In the genomic region with DNA sequence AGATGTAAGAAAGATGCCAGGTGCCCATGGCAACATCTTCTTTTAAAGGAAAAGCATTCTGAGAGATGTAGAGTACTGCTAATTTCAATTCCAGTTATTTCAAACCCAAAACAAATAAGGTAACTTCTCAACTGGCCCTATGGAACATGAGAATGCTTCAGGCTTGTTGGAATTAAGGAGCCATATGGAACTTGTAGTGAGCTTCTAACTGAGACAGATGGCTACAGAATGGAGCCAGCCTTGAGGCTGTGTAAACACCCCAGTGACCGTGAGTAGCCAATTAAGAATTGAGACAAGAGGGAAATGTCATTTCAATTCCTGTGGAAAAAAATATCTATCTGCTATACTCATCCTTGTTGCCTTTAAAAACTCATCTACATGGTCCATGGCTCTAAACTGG, we compare ENCODE assay signal across 12 mouse cellular contexts.
DNase-seq lines count a peak whose midpoint lies in the region; ATAC-seq lines count a peak whose summit lies in the region.
"Had no signal": no experiment of that assay in that cellular context is flagged by ENCODE, and none has a peak within 500 bp of the region (broad histone marks: within the 10 kb centered on the region; RNA-seq: fewer than 3 reads in every experiment).

No protein-coding gene starts in this region.

- H3K9me3 ChIP-seq in neural tube, embryonic 12.5 days = no peaks in the 10 kb centered on the region
- H3K9me3 ChIP-seq in forebrain, embryonic 16.5 days (ENCODE audit: control insufficient read depth, low read length) = no peaks in the 10 kb centered on the region
- H3K9me3 ChIP-seq: neural tube, embryonic 13.5 days had no signal

- H3K36me3 ChIP-seq in neural tube, embryonic 12.5 days = no peaks in the 10 kb centered on the region
- H3K36me3 ChIP-seq in forebrain, embryonic 16.5 days (ENCODE audit: control insufficient read depth, insufficient read depth) = no peaks in the 10 kb centered on the region
- H3K36me3 ChIP-seq: neural tube, embryonic 13.5 days had no signal

- no peaks in the 10 kb centered on the region for H3K4me1 ChIP-seq in neural tube, embryonic 12.5 days
- H3K4me1 ChIP-seq in forebrain, embryonic 16.5 days (replicated peaks; ENCODE audit: control insufficient read depth, insufficient read depth, low read length) = no peaks in the 10 kb centered on the region
- H3K4me1 ChIP-seq: neural tube, embryonic 13.5 days had no signal

- 0 out of 2 replicates have a peak, but pooled peaks have one; percentile 37 for ATAC-seq in neural tube, embryonic 12.5 days (ENCODE audit: low FRiP score, low read depth)
- ATAC-seq in forebrain, embryonic 16.5 days = peak; percentile 84

- no peak overlapping the region for H3K9ac ChIP-seq in neural tube, embryonic 12.5 days
- H3K9ac ChIP-seq in forebrain, embryonic 16.5 days (replicated peaks; ENCODE audit: low read depth, low read length) = no peak overlapping the region
- H3K9ac ChIP-seq: neural tube, embryonic 13.5 days had no signal

- 52% methylated on average over 1 of the region's 1 CpGs for WGBS in neural tube, embryonic 12.5 days
- 35% methylated on average over 1 of the region's 1 CpGs for WGBS in forebrain, embryonic 16.5 days

- no peak for DNase-seq in neural tube, embryonic 10.5 days (ENCODE audit: extremely low spot score, low spot score)
- peak; percentile 62 to 81 for DNase-seq in cerebellum, postnatal 14 days
- peak; percentile 51 for DNase-seq in retina, postnatal 1 day
- no peak for DNase-seq in adrenal gland, adult 18-20 months (ENCODE audit: low spot score in 2 of 2)
- DNase-seq in testis, postnatal 14 days (ENCODE audit: low spot score) = no peak
- DNase-seq: heart, postnatal 14 days; kidney, postnatal 14 days; liver had no signal

- no peak overlapping the region for H3K4me3 ChIP-seq in neural tube, embryonic 12.5 days
- no peak overlapping the region for H3K4me3 ChIP-seq in forebrain, embryonic 16.5 days (replicated peaks; ENCODE audit: low read length)
- H3K4me3 ChIP-seq: neural tube, embryonic 13.5 days had no signal

- H3K27me3 ChIP-seq in neural tube, embryonic 12.5 days (replicated peaks) = no peaks in the 10 kb centered on the region
- no peaks in the 10 kb centered on the region for H3K27me3 ChIP-seq in forebrain, embryonic 16.5 days (replicated peaks; ENCODE audit: control insufficient read depth, insufficient read depth, low read length)
- H3K27me3 ChIP-seq: neural tube, embryonic 13.5 days had no signal

- H3K4me2 ChIP-seq in neural tube, embryonic 12.5 days (replicated peaks) = no peak overlapping the region
- H3K4me2 ChIP-seq in forebrain, embryonic 16.5 days (ENCODE audit: low read length) = no peak overlapping the region
- H3K4me2 ChIP-seq: neural tube, embryonic 13.5 days had no signal

- H3K27ac ChIP-seq in neural tube, embryonic 12.5 days = no peak overlapping the region
- H3K27ac ChIP-seq in forebrain, embryonic 16.5 days (ENCODE audit: low read length) = no peak overlapping the region
- H3K27ac ChIP-seq: macrophage; neural tube, embryonic 13.5 days had no signal

Comparison
In these comparisons a context has a peak if more than half of its experiments do, and no peak if none do; other contexts are left out.
1. DNase-seq: peak in cerebellum, postnatal 14 days (2 of 2) and retina, postnatal 1 day (single experiment); none in neural tube, embryonic 10.5 days (single experiment), adrenal gland, adult 18-20 months (0 of 2) and testis, postnatal 14 days (single experiment).